Mouse (Mus musculus) forebrain, embryonic 10.5 days (tissue): ENCODE measurements around the gene Nploc4. TPM values are rescaled to one million over a fixed set of nuclear protein-coding genes. Genes with fewer than 3 reads are reported as not detected.

Experiments
- DNase-seq: peaks from one replicate; pipeline ENCODE4 v3.0.0-alpha.2; 2017; ENCODE audit warnings: low spot score; ENCODE audit errors: extremely low spot score
- H3K27ac ChIP-seq: fragments of 300-500 bp; sonication (generic); 2 replicates; pipeline ENCODE4 v1.5.1; 2016; ENCODE audit warnings: mild to moderate bottlenecking
- H3K27me3 ChIP-seq: fragments of 300-500 bp; sonication (generic); 2 replicates; pipeline ENCODE4 v1.6.1; 2016; ENCODE audit warnings: mild to moderate bottlenecking; ENCODE audit not compliant: poor library complexity, severe bottlenecking
- H3K36me3 ChIP-seq: fragments of 300-500 bp; sonication (generic); replicated peaks from 2 replicates; pipeline ENCODE4 v1.6.1; 2016; ENCODE audit warnings: mild to moderate bottlenecking, moderate library complexity
- H3K4me1 ChIP-seq: fragments of 300-500 bp; sonication (generic); 2 replicates; pipeline ENCODE4 v1.6.1; 2016
- H3K4me3 ChIP-seq: fragments of 300-500 bp; sonication (generic); 2 replicates; pipeline ENCODE4 v1.5.1; 2016; ENCODE audit warnings: mild to moderate bottlenecking, moderate library complexity
- H3K9me3 ChIP-seq: fragments of 300-500 bp; sonication (generic); 2 replicates; pipeline ENCODE4 v1.6.1; 2016; ENCODE audit warnings: mild to moderate bottlenecking, moderate library complexity
- WGBS: fragments of 180-500 bp; shearing (Covaris S2); methylation state at CpG from one replicate; pipeline ENCODE4 v1.1.7; 2016; 5-methylcytosine and 5-hydroxymethylcytosine counted together
- polyA plus RNA-seq: library from polyadenylated mRNA; unstranded; fragments of >200 nt; fragmentation: Nextera tagmentation; extraction: Ambion mirVana; gene quantifications from 2 replicates; pipeline ENCODE4 v1.2.1, GENCODE M21; 2016

Gene Nploc4
- polyA plus RNA-seq, 1 experiment from 2014 or later = 45.9 TPM

DNA sequence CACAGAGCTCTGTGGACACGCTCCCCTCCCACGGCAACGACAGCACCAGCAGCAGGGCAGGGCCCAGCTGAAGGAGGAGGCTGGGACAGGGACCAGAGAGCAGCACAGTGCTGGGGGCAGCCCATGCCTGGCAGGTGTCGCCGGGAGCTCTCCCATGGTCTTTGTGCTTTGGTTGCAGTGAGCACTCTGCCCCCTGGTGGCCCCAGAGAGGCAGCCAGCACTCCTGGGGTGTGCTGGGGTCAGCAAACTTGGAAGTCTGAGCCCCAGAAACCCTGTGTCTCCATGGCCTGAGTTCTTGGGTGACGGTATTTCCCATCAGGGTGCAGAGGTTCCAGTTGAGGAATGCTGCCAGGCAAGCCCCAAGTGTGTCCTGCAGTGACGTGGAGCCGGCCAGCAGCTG is 67.9 kb downstream of the Nploc4 start:
- H3K36me3 ChIP-seq = peaks cover 65% of the 10 kb centered on the region
- peak; percentile 54 for DNase-seq
- H3K9me3 ChIP-seq = no peaks in the 10 kb centered on the region
- peak overlapping the region; percentile 73 for H3K27ac ChIP-seq
- no peaks in the 10 kb centered on the region for H3K27me3 ChIP-seq
- peaks cover 32% of the 10 kb centered on the region for H3K4me1 ChIP-seq
- 0 out of 2 replicates have a peak overlapping the region, but pooled peaks have one; percentile 3 for H3K4me3 ChIP-seq
- WGBS = 39% methylated on average over 8 of the region's 8 CpGs

DNA sequence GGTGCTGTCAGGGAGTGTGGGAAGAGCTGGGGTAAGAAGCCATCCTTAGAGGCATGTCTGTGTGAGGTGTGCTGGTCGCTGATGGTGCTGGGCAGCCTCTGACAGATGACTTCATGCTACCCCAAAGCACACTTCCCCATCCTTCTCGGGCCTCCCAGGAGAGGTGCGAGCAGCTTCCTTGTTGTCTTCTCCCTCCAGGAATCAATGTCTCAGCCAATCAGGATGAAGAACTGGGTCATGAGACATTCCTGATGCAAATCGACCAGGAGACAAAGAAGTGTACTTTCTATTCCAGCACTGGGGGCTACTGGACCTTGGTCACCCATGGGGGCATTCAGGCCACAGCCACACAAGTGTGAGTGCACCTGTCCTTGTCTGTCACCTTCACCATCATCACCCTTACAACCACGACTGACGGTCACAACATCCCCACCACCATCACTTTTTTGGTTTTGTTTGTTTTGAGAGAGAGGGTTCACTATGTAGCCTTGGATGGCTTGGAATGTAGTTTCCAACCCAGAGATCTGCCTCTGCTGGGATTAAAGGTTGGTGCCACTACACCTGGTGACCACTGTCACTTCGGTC is 71.0 kb downstream of the Nploc4 start:
- H3K9me3 ChIP-seq = 0 out of 2 replicates have a peak, but pooled peaks cover 1% of the 10 kb centered on the region
- 35% methylated on average over 7 of the region's 7 CpGs for WGBS
- no peak for DNase-seq
- peak overlapping the region; percentile 48; the same call in 1 of the 2 replicates for H3K27ac ChIP-seq
- no peaks in the 10 kb centered on the region for H3K27me3 ChIP-seq
- H3K36me3 ChIP-seq = peaks cover 34% of the 10 kb centered on the region
- no peak overlapping the region for H3K4me3 ChIP-seq
- peaks cover 37% of the 10 kb centered on the region for H3K4me1 ChIP-seq

DNA sequence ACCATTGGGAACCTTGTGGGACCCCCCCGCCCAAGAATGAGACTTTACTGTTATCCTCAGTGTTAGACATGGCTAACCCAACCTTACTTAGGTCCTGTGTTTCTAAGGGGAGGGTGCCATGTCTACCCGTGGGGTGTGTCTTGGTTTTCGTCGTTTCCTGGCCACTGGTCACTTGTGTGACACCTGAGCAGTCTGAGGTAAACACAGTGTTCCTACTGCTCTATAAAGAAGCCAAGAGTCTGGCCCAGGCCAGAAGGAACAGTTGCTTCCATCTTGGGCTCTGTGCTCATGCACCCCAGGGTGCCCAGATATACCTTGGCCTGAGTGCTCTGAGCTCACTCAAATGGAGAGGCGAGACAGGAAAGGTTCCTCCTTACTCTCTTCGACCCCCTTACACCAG is 74.6 kb downstream of the Nploc4 start:
- Histone ChIP-seq H3K9me3 (0 out of 2 replicates have a peak, but pooled peaks cover 2% of the 10 kb centered on the region), H3K36me3 (0 out of 2 replicates have a peak, but pooled peaks cover 3% of the 10 kb centered on the region), H3K4me3 (no peak overlapping the region), H3K4me1 (peaks cover 63% of the 10 kb centered on the region), H3K27ac (no peak overlapping the region), H3K27me3 (no peaks in the 10 kb centered on the region)
- 85% methylated on average over 6 of the region's 6 CpGs for WGBS
- DNase-seq = no peak

DNA sequence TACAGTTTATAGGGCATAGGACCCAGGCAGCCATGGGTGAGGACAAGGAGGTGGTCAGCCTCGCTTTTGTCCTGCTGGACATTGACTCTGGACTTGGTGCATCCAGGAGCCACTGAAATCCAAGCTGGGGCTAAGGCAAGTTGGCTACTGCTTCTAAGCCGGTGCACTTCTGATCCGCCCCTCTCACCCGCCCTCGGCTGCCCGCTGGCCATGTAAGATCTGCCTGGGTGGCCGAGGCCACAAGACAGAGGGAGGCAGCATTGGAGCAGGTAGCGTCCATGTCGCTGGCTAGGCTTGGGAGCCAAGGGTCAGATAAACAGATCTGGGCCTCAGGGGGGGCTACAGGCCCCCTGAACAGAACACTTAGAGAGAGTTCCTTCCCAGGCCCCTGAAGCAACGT is 76.2 kb downstream of the Nploc4 start, which contains the start of gene Fscn2:
Fscn2 (plus strand) TSS at position 240 of the 400 bp plus-strand sequence.
- 76% methylated on average over 10 of the region's 10 CpGs for WGBS
- Histone ChIP-seq H3K4me3 (no peak within 1 kb of the TSS), H3K27me3 (no peaks in the 10 kb centered on the region), H3K36me3 (no peaks in the 10 kb centered on the region), H3K27ac (peak within 1 kb of the TSS; percentile 26), H3K4me1 (peaks cover 55% of the 10 kb centered on the region), H3K9me3 (0 out of 2 replicates have a peak, but pooled peaks cover 2% of the 10 kb centered on the region)
- DNase-seq = no peak

DNA sequence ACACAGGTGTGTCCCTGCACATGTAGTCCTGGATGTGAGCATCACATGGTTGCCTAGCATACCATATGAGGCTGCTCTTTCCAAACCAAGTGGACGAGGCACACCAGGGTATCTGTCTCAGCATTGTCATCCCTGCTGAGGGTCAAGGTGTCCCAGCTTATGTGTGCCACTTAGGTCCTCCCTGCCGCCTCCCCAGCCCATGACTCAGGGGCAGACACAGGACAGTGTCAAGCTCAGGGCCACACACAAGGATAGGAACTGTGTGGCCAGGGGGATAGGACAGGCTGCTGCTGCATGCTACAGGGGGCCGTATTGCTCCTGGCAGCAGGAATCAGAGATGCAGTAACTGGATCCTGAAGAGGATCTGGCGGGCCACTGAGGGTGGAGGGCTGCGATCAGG is 76.8 kb downstream of the Nploc4 start:
- 0 out of 2 replicates have a peak, but pooled peaks cover 2% of the 10 kb centered on the region for H3K9me3 ChIP-seq
- H3K27ac ChIP-seq = peak overlapping the region; percentile 26; the same call in 1 of the 2 replicates
- 81% methylated on average over 5 of the region's 5 CpGs for WGBS
- H3K4me3 ChIP-seq = no peak overlapping the region
- peaks cover 50% of the 10 kb centered on the region for H3K4me1 ChIP-seq
- no peak for DNase-seq
- no peaks in the 10 kb centered on the region for H3K36me3 ChIP-seq
- H3K27me3 ChIP-seq = no peaks in the 10 kb centered on the region

DNA sequence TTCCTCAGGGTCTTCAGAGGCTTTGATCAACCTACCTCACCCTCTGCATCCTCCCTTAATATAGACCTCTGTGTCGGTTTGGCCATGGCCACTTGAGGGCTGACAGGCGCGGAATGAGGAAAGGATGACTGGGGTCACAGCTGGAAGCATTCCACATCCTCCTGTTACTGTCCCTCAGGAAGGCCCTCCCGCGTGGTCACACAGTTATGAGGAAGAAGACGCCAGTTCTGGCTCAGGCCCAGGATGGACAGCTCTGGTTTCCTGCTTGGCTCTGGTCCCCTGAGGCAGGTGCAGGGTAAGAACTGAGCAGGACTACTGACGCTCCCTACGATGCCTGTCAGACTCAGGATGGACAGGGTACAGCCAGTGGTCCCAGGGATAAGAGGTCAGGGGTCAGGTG is 77.4 kb downstream of the Nploc4 start:
- WGBS = 67% methylated on average over 8 of the region's 8 CpGs
- Histone ChIP-seq H3K36me3 (no peaks in the 10 kb centered on the region), H3K9me3 (0 out of 2 replicates have a peak, but pooled peaks cover 2% of the 10 kb centered on the region), H3K4me1 (peaks cover 51% of the 10 kb centered on the region), H3K27me3 (no peaks in the 10 kb centered on the region), H3K27ac (peak overlapping the region; percentile 84; the same call in 1 of the 2 replicates), H3K4me3 (no peak overlapping the region)
- DNase-seq = no peak

DNA sequence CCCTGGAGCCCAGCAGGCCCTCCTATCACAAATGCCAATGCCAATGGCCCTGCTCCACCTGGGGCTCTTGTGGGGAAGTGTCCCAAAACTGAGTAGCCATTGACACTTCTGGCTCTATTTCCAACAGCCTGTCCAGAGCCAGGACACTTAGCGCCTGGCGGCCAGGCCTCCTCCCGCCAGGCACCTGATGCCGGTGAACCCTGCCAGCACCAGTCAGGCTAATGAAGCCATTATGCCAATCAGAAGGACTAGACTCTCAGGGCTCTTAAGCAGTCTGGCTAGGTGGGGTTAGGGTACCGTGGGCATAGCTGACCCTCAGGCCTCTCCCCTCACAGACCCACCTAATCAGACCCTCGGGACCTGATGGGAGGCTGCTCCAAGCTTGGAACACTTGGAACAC is 78.1 kb downstream of the Nploc4 start:
- Histone ChIP-seq H3K4me3 (0 out of 2 replicates have a peak overlapping the region, but pooled peaks have one; percentile 2), H3K4me1 (peaks cover 53% of the 10 kb centered on the region), H3K36me3 (no peaks in the 10 kb centered on the region), H3K9me3 (0 out of 2 replicates have a peak, but pooled peaks cover 2% of the 10 kb centered on the region), H3K27me3 (no peaks in the 10 kb centered on the region), H3K27ac (peak overlapping the region; percentile 84)
- WGBS = 91% methylated on average over 6 of the region's 6 CpGs
- DNase-seq = no peak

DNA sequence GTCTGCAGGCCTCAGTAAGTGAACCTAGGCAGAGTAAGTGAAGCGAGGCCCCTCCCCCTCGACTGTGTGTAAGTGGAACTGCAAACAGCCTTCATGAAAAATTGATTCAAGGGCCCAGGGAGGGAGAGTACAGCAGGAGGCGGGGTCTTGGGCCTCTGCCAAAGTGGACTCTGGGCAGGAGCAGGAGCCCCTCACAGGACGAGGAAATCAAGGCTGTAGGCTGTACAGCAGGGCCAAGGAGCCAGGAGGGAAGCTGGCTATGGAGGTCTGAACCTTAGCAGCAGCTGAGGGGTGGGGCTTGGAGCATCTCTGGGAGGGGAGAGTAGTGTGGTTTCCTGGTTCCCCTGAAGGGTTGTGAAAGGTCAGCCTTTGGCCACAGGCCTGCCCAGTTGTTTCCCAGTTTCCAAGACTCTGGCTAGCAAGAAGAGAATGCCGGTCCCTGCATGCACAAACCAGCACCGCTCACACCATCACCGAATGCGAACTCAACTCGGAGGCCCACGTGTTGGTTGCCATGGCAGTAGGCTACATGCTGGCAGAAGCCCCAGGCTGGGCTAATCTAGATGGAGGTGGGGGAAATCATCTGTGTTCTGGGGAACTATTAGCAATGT is 79.6 kb downstream of the Nploc4 start:
- 32% methylated on average over 10 of the region's 10 CpGs for WGBS
- DNase-seq = no peak
- Histone ChIP-seq H3K36me3 (no peaks in the 10 kb centered on the region), H3K4me1 (peaks cover 63% of the 10 kb centered on the region), H3K9me3 (0 out of 2 replicates have a peak, but pooled peaks cover 2% of the 10 kb centered on the region), H3K27ac (peak overlapping the region; percentile 84), H3K4me3 (peak overlapping the region; percentile 29; the same call in 1 of the 2 replicates), H3K27me3 (no peaks in the 10 kb centered on the region)

DNA sequence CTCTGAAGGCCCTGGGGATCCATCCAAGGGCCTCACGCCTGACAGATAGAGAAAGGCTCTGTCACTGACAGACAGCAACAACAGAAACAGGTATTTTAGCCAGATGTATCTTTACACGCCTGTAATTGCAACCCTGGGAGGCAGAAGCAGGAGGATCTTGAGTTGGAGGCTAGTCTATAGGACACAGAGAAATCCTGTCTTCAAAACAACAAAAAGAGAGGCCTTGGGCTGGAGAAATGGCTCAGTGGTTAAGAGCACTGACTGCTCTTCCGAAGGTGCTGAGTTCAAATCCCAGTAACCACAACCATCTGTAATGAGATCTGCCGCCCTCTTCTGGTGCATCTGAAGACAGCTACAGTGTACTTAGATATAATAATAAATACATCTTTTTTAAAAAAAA is 80.6 kb downstream of the Nploc4 start:
- WGBS = 90% methylated on average over 4 of the region's 4 CpGs
- Histone ChIP-seq H3K36me3 (no peaks in the 10 kb centered on the region), H3K27me3 (peaks cover 2% of the 10 kb centered on the region; the same call in 1 of the 2 replicates), H3K9me3 (0 out of 2 replicates have a peak, but pooled peaks cover 2% of the 10 kb centered on the region), H3K4me3 (no peak overlapping the region), H3K4me1 (peaks cover 68% of the 10 kb centered on the region), H3K27ac (no peak overlapping the region)
- DNase-seq = no peak

DNA sequence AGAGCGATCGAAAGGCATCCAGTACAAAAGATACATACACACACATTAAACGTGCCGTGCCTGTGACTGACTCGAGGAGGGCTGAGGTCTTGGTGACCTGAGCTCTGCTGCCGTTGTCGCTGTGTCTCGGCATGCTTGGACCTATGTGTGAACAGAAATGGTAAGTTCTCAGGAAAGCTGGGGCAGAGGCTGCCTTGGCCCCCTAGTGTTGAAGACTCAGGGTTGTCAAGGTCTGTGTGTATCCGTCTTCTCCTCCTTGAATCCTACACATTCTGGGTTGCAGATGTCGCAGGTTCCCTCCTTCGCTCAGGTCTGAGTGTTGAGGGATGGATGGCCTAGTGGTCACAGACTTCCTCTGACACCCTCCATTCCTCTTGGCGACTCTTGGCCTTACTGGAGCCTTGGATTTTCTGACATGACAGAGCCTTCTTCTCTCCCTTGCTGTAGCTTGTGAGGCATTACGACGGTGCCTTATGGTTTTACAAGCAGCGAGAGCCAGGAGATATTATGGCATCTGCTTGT is 81.1 kb downstream of the Nploc4 start:
- H3K36me3 ChIP-seq = no peaks in the 10 kb centered on the region
- DNase-seq = no peak
- peaks cover 66% of the 10 kb centered on the region for H3K4me1 ChIP-seq
- 90% methylated on average over 15 of the region's 15 CpGs for WGBS
- H3K9me3 ChIP-seq = no peaks in the 10 kb centered on the region
- no peak overlapping the region for H3K4me3 ChIP-seq
- H3K27me3 ChIP-seq = peaks cover 7% of the 10 kb centered on the region; the same call in 1 of the 2 replicates
- H3K27ac ChIP-seq = no peak overlapping the region

DNA sequence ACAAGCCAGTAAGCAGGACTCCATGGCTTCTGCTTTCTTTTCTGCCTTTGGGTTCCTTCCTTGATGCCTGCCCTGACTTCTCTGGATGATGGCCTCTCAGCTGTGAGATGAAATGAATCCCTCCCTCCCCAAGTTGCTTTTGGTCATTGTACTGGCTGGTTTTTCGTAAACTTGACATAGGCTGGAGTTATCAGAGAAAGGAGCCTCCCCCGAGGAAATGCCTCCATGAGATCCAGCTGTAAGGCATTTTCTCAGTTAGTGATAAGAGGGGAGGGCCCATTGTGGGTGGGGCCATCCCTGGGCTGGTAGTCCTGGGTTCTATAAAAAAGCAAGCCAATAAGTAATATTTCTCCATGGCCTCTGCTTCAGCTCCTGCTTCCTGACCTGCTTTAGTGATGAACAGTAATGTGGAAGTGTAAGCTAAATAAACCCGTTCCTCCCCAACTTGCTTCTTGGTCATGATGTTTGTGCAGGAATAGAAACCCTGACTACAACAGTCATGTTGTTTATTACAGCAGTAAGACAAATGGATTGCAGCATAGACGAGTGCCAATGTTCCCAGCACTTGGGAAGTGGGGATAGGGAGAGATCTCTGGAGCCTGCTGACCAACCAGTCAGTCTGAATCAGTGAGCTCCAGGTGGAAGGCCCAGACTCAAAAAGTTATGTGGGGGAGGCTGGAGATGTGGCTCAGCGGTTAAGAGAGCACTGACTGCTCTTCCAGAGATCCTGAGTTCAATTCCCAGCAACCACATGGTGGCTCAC is 82.0 kb downstream of the Nploc4 start:
- no peaks in the 10 kb centered on the region for H3K36me3 ChIP-seq
- H3K9me3 ChIP-seq = no peaks in the 10 kb centered on the region
- DNase-seq = no peak
- H3K27me3 ChIP-seq = peaks cover 8% of the 10 kb centered on the region; the same call in 1 of the 2 replicates
- H3K27ac ChIP-seq = no peak overlapping the region
- 75% methylated on average over 5 of the region's 5 CpGs for WGBS
- H3K4me1 ChIP-seq = peaks cover 67% of the 10 kb centered on the region
- H3K4me3 ChIP-seq = no peak overlapping the region
